21 mouse cellular contexts compared by ENCODE assay signal in genomic region chr5:44197806-44198205, GRCm38 (mm10).
"Had no signal": no experiment of that assay in that cellular context is flagged by ENCODE, and none has a peak within 500 bp of the region (broad histone marks: within the 10 kb centered on the region; RNA-seq: fewer than 3 reads in every experiment).

No protein-coding gene starts in this region.

- H3K4me2 ChIP-seq: kidney, embryonic 15.5 days; limb, embryonic 13.5 days; liver, embryonic 12.5 days; lung, embryonic 14.5 days; midbrain, embryonic 11.5 days had no signal

- H3K9me3 ChIP-seq: kidney, embryonic 15.5 days; limb, embryonic 13.5 days; liver, embryonic 12.5 days; megakaryocyte, embryonic 14.5 days had no signal

- DNase-seq: kidney, adult 11 months; kidney, adult 8-10 months; kidney, postnatal 10 days; kidney, postnatal 36 days; layer of hippocampus, postnatal 36 days; liver; lung, embryonic 14.5 days; midbrain, embryonic 14.5 days; right cerebral cortex, adult 18-20 months; right cerebral cortex, postnatal 14 days; right cerebral cortex, postnatal 4 days; thymus, postnatal 25 days had no signal

- H3K4me1 ChIP-seq: kidney, embryonic 15.5 days had no signal

- H3K4me3 ChIP-seq: kidney, embryonic 15.5 days; left cerebral cortex, adult 2 months; limb, embryonic 13.5 days; liver, embryonic 12.5 days; megakaryocyte, embryonic 14.5 days had no signal

- H3K9ac ChIP-seq: kidney, embryonic 15.5 days; limb, embryonic 13.5 days; liver, embryonic 12.5 days; lung, embryonic 14.5 days had no signal

- ATAC-seq: liver, embryonic 12.5 days; lung, postnatal 0 days had no signal

- H3K27ac ChIP-seq: kidney, embryonic 15.5 days; left cerebral cortex, adult 2 months; limb, embryonic 13.5 days; liver, embryonic 12.5 days; macrophage; stomach, postnatal 0 days had no signal

- H3K27me3 ChIP-seq: kidney, embryonic 15.5 days; limb, embryonic 13.5 days; liver, embryonic 12.5 days; megakaryocyte, embryonic 14.5 days had no signal
